Mouse (Mus musculus) midbrain, embryonic 16.5 days (tissue): ENCODE results near the gene Tmem54. TPM values are rescaled to one million over a fixed set of nuclear protein-coding genes. Genes with fewer than 3 reads are reported as not detected.

Experiments used
- ATAC-seq: fragments of 200-750 bp; cut with Nextera tagmentation; 2 replicates; pipeline ENCODE4 v1.8.0; 2017; ENCODE audit warnings: moderate TSS enrichment
- H3K27ac ChIP-seq: fragments of 300-500 bp; sonication (generic); 2 replicates; pipeline ENCODE4 v1.5.1; 2014; ENCODE audit warnings: mild to moderate bottlenecking, low read length, mixed read lengths
- H3K27me3 ChIP-seq: fragments of 300-500 bp; sonication (generic); 2 replicates; pipeline ENCODE4 v1.6.1; 2014; ENCODE audit warnings: low read depth, low read length, mixed read lengths; ENCODE audit not compliant: control insufficient read depth, insufficient read depth
- H3K36me3 ChIP-seq: fragments of 300-500 bp; sonication (generic); 2 replicates; pipeline ENCODE4 v1.6.1; 2014; ENCODE audit warnings: mild to moderate bottlenecking, low read length, moderate library complexity, mixed read lengths; ENCODE audit not compliant: control insufficient read depth, insufficient read depth
- H3K4me1 ChIP-seq: fragments of 300-500 bp; sonication (generic); 2 replicates; pipeline ENCODE4 v1.6.1; 2014; ENCODE audit warnings: mild to moderate bottlenecking, low read length, mixed read lengths; ENCODE audit not compliant: control insufficient read depth, insufficient read depth
- H3K4me2 ChIP-seq: fragments of 300-500 bp; sonication (generic); 2 replicates; pipeline ENCODE4 v1.6.1; 2014; ENCODE audit warnings: mild to moderate bottlenecking, low read length, mixed read lengths
- H3K4me3 ChIP-seq: fragments of 300-500 bp; sonication (generic); 2 replicates; pipeline ENCODE4 v1.5.1; 2014; ENCODE audit warnings: low read depth, mild to moderate bottlenecking, low read length, moderate library complexity, mixed read lengths
- H3K9ac ChIP-seq: fragments of 300-500 bp; sonication (generic); 2 replicates; pipeline ENCODE4 v1.6.1; 2014; ENCODE audit warnings: low read depth, low read length, mixed read lengths
- H3K9me3 ChIP-seq: fragments of 300-500 bp; sonication (generic); replicated peaks from 2 replicates; pipeline ENCODE4 v1.6.1; 2014; ENCODE audit warnings: mild to moderate bottlenecking, low read length, mixed read lengths; ENCODE audit not compliant: control insufficient read depth, poor library complexity, severe bottlenecking
- WGBS: fragments of 180-500 bp; shearing (Covaris S2); extraction: QIAGEN DNeasy Blood & Tissue Kit; methylation state at CpG from one replicate; pipeline ENCODE4 v1.1.7; 2014; 5-methylcytosine and 5-hydroxymethylcytosine counted together
- polyA plus RNA-seq: library from polyadenylated mRNA; unstranded; fragments of >200 nt; fragmentation: Nextera tagmentation; extraction: Ambion mirVana; gene quantifications from 2 replicates; pipeline ENCODE4 v1.2.1, GENCODE M21; 2015

The Tmem54 gene
- polyA plus RNA-seq, 1 experiment from 2014 or later, result not detected

GRCm38 (mm10) chr4:129149321-129149720 is 44.0 kb downstream of the Tmem54 start:
- Histone ChIP-seq H3K9me3 (no peaks in the 10 kb centered on the region), H3K4me1 (peaks cover 15% of the 10 kb centered on the region), H3K27me3 (no peaks in the 10 kb centered on the region), H3K4me3 (no peak overlapping the region), H3K9ac (no peak overlapping the region), H3K36me3 (peaks cover 9% of the 10 kb centered on the region), H3K4me2 (no peak overlapping the region), H3K27ac (no peak overlapping the region)
- 81% methylated on average over 1 of the region's 1 CpGs for WGBS
- no peak for ATAC-seq

DNA sequence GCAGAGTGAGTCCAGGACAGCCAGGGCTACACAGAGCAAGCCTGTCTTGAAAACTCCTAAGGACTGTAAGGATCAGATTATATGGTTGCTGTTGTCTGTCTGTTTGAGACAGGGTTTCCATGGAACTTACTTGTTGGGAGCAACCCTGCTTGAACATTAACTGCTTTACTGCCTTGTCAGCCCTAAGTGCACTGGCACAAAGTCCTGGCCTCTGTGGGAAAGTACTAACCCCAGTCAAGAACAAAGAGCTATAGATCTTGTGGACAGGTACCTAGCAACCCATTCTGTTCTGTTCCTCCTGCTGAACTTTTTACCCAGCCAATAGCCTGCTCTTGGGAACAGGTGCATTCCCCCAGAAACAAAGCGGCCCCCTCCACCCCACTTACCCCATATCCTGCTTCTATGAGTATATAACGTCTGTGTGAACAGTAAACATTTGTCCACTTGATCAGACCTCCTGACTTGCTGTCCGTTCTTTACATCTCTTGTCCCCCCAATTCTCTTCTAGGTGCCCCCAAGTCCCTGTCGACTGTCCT is 46.0 kb downstream of the Tmem54 start:
- Histone ChIP-seq H3K4me2 (no peak overlapping the region), H3K9ac (no peak overlapping the region), H3K27me3 (no peaks in the 10 kb centered on the region), H3K27ac (no peak overlapping the region), H3K4me1 (no peaks in the 10 kb centered on the region; the same call in 1 of the 2 replicates), H3K36me3 (peaks cover 14% of the 10 kb centered on the region), H3K4me3 (no peak overlapping the region), H3K9me3 (no peaks in the 10 kb centered on the region)
- 90% methylated on average over 4 of the region's 4 CpGs for WGBS
- no peak for ATAC-seq

DNA sequence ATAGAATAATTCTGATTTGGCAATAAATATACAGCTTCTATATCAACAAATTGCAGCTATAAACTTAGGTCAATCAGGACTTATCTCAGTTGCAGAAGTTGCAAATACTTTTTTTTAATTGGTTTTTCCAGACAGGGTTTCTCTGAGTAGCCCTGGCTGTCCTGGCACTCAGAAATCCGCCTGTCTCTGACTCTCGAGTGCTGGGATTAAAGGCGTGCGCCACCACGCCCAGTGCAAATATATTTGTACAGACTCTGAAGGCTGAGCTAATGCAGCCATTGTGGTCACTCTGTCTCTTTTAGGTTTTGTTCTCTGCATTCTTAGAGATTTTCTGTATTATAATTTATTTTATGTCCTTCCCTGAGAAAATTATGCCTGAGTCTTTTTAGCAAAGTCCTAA is 52.2 kb downstream of the Tmem54 start:
- no peak for ATAC-seq
- Histone ChIP-seq H3K4me1 (no peaks in the 10 kb centered on the region), H3K9me3 (no peaks in the 10 kb centered on the region), H3K27me3 (no peaks in the 10 kb centered on the region), H3K9ac (no peak overlapping the region), H3K27ac (no peak overlapping the region), H3K4me2 (no peak overlapping the region), H3K36me3 (peaks cover 15% of the 10 kb centered on the region), H3K4me3 (no peak overlapping the region)
- WGBS, result 76% methylated on average over 5 of the region's 5 CpGs

GRCm38 (mm10) chr4:129158549-129158948 is 53.2 kb downstream of the Tmem54 start:
- WGBS, result 67% methylated on average over 3 of the region's 3 CpGs
- Histone ChIP-seq H3K9ac (no peak overlapping the region), H3K4me1 (no peaks in the 10 kb centered on the region), H3K4me2 (no peak overlapping the region), H3K27ac (no peak overlapping the region), H3K27me3 (no peaks in the 10 kb centered on the region), H3K36me3 (peaks cover 11% of the 10 kb centered on the region), H3K4me3 (no peak overlapping the region), H3K9me3 (no peaks in the 10 kb centered on the region)
- no peak for ATAC-seq

GRCm38 (mm10) chr4:129161076-129161475 is 55.7 kb downstream of the Tmem54 start:
- no peak overlapping the region for H3K4me3 ChIP-seq
- H3K9ac ChIP-seq, result no peak overlapping the region
- no peaks in the 10 kb centered on the region for H3K27me3 ChIP-seq
- H3K27ac ChIP-seq, result no peak overlapping the region
- 100% methylated on average over 1 of the region's 1 CpGs for WGBS
- peaks cover 2% of the 10 kb centered on the region; the same call in 1 of the 2 replicates for H3K36me3 ChIP-seq
- no peak overlapping the region for H3K4me2 ChIP-seq
- no peak for ATAC-seq
- H3K9me3 ChIP-seq, result no peaks in the 10 kb centered on the region
- H3K4me1 ChIP-seq, result no peaks in the 10 kb centered on the region

Other genes starting within 250 kb of the Tmem54 start
- 17.6 and 18.5 TPM in 2 replicates for gene Trim62, start 222.0 kb upstream of the Tmem54 start, polyA plus RNA-seq
- 16.6 and 20.2 TPM in 2 replicates for gene Azin2, start 143.1 kb upstream of the Tmem54 start, polyA plus RNA-seq
- gene Ak2, start 113.6 kb upstream of the Tmem54 start, polyA plus RNA-seq, result 81.6 and 81.7 TPM in 2 replicates
- 31.4 and 37.5 TPM in 2 replicates for gene Rnf19b, start 47.3 kb upstream of the Tmem54 start, polyA plus RNA-seq
- gene Hpca, start 16.5 kb downstream of the Tmem54 start, polyA plus RNA-seq, result 85.5 and 130 TPM in 2 replicates
- gene Fndc5, start 31.5 kb downstream of the Tmem54 start, polyA plus RNA-seq, result 5.9 and 6.2 TPM in 2 replicates
- gene S100pbp, start 84.2 kb downstream of the Tmem54 start, polyA plus RNA-seq, result 27.0 and 28.0 TPM in 2 replicates
- gene Yars, start 84.2 kb downstream of the Tmem54 start, polyA plus RNA-seq, result 111 and 116 TPM in 2 replicates
- 6.7 and 8.2 TPM in 2 replicates for gene C77080, start 155.9 kb downstream of the Tmem54 start, polyA plus RNA-seq
- gene Sync, start 182.1 kb downstream of the Tmem54 start, polyA plus RNA-seq, result 0.63 and 0.85 TPM in 2 replicates
- gene Rbbp4, start 229.8 kb downstream of the Tmem54 start, polyA plus RNA-seq, result 267 and 295 TPM in 2 replicates
- gene Zbtb8os, start 230.1 kb downstream of the Tmem54 start, polyA plus RNA-seq, result 15.1 and 17.7 TPM in 2 replicates